Mouse (Mus musculus): Measurements from ENCODE around the gene Batf. TPM values are rescaled to one million over a fixed set of nuclear protein-coding genes. Genes with fewer than 3 reads are reported as not detected.

Gene Batf
- polyA plus RNA-seq, 1 experiment from 2014 or later, result 7.2 TPM

- Histone ChIP-seq H3K9ac (no peak overlapping the region), H3K27ac (replicated peaks) (no peak overlapping the region), H3K9me3 (replicated peaks) (no peaks in the 10 kb centered on the region), H3K4me1 (no peaks in the 10 kb centered on the region), H3K4me3 (replicated peaks) (no peak overlapping the region), H3K36me3 (no peaks in the 10 kb centered on the region), H3K27me3 (no peaks in the 10 kb centered on the region), H3K4me2 (replicated peaks) (no peak overlapping the region)
- no peak for ATAC-seq (ENCODE audit: insufficient number of reproducible peaks, low FRiP score, low TSS enrichment, low read depth)
- WGBS, result 38% methylated on average over 17 of the region's 17 CpGs
These were observed 42.8 kb downstream of the Batf start for GRCm38 (mm10) chr12:85729022-85729944.

DNA sequence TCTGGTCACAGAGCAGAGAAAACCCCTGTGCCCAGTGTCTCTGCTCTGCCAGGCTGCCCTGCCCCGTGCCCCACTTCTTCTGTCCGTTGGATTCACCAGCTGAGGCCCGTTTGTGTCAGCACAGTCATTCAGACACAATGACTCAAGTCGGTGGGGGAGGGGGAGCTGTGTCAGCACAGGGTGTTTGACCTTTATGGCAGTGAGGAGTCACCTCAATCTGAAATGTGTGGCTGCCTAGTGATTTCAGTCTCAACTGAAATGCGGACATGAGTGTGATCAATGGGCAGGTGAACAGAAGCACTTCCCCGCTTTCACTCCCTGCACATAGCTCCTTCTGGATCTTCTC lies 43.4 kb downstream of the Batf start:
- ATAC-seq (ENCODE audit: insufficient number of reproducible peaks, low FRiP score, low TSS enrichment, low read depth), result no peak
- no peak overlapping the region for H3K9ac ChIP-seq
- WGBS, result 70% methylated on average over 6 of the region's 6 CpGs

DNA sequence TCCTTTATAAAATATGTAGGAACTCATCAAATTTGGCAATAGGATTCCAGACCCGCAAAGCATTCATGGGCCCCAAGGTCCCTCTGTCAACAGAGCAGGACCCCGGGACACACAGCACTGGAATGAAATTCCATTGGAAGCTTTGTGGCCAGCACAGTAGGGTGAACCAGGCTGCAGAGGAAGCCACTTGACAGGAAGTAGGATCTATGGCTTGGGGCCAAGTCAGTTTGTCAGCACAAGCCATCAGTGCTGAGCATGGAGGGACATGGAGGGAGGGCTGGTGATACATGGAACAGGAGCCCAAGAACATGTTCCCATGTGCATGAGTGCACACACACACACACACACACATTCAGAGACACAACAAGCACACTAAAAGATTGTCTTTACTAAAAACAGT lies 49.7 kb downstream of the Batf start:
- no peak for ATAC-seq (ENCODE audit: insufficient number of reproducible peaks, low FRiP score, low TSS enrichment, low read depth)
- Histone ChIP-seq H3K4me1 (no peaks in the 10 kb centered on the region), H3K36me3 (no peaks in the 10 kb centered on the region), H3K9me3 (replicated peaks) (no peaks in the 10 kb centered on the region), H3K9ac (no peak overlapping the region), H3K4me3 (replicated peaks) (no peak overlapping the region), H3K4me2 (replicated peaks) (no peak overlapping the region), H3K27ac (replicated peaks) (no peak overlapping the region), H3K27me3 (no peaks in the 10 kb centered on the region)
- 73% methylated on average over 2 of the region's 2 CpGs for WGBS

More for the DNA sequence above, 43.4 kb downstream of the Batf start:
- Histone ChIP-seq H3K4me3 (replicated peaks) (no peak overlapping the region), H3K9me3 (replicated peaks) (no peaks in the 10 kb centered on the region), H3K27ac (replicated peaks) (no peak overlapping the region), H3K36me3 (no peaks in the 10 kb centered on the region), H3K4me1 (no peaks in the 10 kb centered on the region), H3K27me3 (no peaks in the 10 kb centered on the region), H3K4me2 (replicated peaks) (no peak overlapping the region)

- no peaks in the 10 kb centered on the region for H3K27me3 ChIP-seq
- no peaks in the 10 kb centered on the region for H3K9me3 ChIP-seq (replicated peaks)
- H3K27ac ChIP-seq (replicated peaks), result no peak overlapping the region
- no peak overlapping the region for H3K9ac ChIP-seq
- 87% methylated on average over 3 of the region's 3 CpGs for WGBS
- ATAC-seq (ENCODE audit: insufficient number of reproducible peaks, low FRiP score, low TSS enrichment, low read depth), result no peak
- no peaks in the 10 kb centered on the region for H3K36me3 ChIP-seq
- no peak overlapping the region for H3K4me3 ChIP-seq (replicated peaks)
- no peaks in the 10 kb centered on the region for H3K4me1 ChIP-seq
- H3K4me2 ChIP-seq (replicated peaks), result no peak overlapping the region
These were observed 50.5 kb downstream of the Batf start for GRCm38 (mm10) chr12:85736960-85737359.

- under 1% methylated on average over 51 of the region's 51 CpGs for WGBS
- peak; percentile 87 for ATAC-seq (ENCODE audit: insufficient number of reproducible peaks, low FRiP score, low TSS enrichment, low read depth)
- H3K27ac ChIP-seq (replicated peaks), result peak within 1 kb of the TSS; percentile 76
These were observed 59.6 kb downstream of the Batf start, which contains the start of gene Flvcr2 for GRCm38 (mm10) chr12:85745827-85746695. Gene Flvcr2 (plus strand): TSS chr12:85746539.

DNA sequence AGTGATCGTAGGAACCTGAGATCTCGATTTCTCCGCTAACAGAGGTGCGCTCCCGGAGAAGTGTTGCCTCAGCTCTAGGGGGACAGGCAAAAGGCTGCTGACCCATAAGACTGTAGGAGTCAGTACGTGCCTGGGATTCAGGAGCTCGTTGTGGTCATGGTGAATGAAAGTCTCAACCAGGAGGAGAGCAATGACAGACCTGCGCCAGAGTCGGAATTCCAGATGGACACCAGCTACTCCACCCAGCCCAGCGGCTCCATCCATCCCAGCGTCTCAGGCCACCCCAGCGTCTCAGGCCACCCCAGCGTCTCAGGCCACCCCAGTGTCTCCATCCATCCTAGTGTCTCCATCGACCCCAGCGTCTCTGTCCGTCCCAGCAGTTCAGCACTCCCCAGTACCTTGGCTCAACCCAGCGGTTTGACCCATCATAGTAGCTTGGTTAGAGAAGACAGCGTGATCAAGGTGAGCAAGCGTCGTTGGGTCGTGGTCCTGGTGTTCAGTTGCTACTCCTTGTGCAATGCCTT lies 60.3 kb downstream of the Batf start:
- 19% methylated on average over 21 of the region's 21 CpGs for WGBS
- Histone ChIP-seq H3K27me3 (peaks cover 6% of the 10 kb centered on the region; the same call in 1 of the 2 replicates), H3K4me3 (replicated peaks) (peak overlapping the region; percentile 55), H3K27ac (replicated peaks) (no peak overlapping the region), H3K4me1 (peaks cover 13% of the 10 kb centered on the region), H3K36me3 (no peaks in the 10 kb centered on the region), H3K4me2 (replicated peaks) (peak overlapping the region; percentile 98), H3K9ac (peak overlapping the region; percentile 31; the same call in 1 of the 2 replicates), H3K9me3 (replicated peaks) (no peaks in the 10 kb centered on the region)
- ATAC-seq (ENCODE audit: insufficient number of reproducible peaks, low FRiP score, low TSS enrichment, low read depth), result 0 out of 2 replicates have a peak, but pooled peaks have one; percentile 15

More at GRCm38 (mm10) chr12:85745827-85746695, 59.6 kb downstream of the Batf start, which contains the start of gene Flvcr2:
- H3K9me3 ChIP-seq (replicated peaks), result no peaks in the 10 kb centered on the region
- peak within 1 kb of the TSS; percentile 55 for H3K4me3 ChIP-seq (replicated peaks)
- peaks cover 6% of the 10 kb centered on the region; the same call in 1 of the 2 replicates for H3K27me3 ChIP-seq
- peak within 1 kb of the TSS; percentile 98 for H3K4me2 ChIP-seq (replicated peaks)
- H3K4me1 ChIP-seq, result peaks cover 13% of the 10 kb centered on the region
- H3K9ac ChIP-seq, result peak within 1 kb of the TSS; percentile 31
- H3K36me3 ChIP-seq, result no peaks in the 10 kb centered on the region

GRCm38 (mm10) chr12:85747343-85747742 lies 60.9 kb downstream of the Batf start:
- peak overlapping the region; percentile 98; the same call in 1 of the 2 replicates for H3K4me2 ChIP-seq (replicated peaks)
- WGBS, result 86% methylated on average over 10 of the region's 10 CpGs

DNA sequence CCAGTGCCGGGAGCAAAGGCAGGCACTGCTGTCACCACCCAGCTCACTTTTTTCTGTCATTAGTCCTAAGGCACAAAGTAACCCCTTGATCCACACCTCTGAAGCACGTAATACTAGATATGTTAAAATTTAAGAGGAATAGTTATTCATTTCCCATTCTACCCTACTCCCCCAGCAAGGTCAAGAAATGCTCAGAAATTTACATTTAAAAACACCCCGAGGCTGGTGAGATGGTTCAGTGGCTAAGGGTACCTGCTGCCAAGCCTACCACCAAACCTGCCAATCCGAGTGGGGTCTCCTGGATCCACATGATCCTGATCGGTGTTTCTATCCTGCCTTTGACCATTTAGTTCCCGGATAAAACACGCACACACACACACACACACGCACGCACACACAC lies 63.4 kb downstream of the Batf start:
- ATAC-seq (ENCODE audit: insufficient number of reproducible peaks, low FRiP score, low TSS enrichment, low read depth), result no peak
- Histone ChIP-seq H3K36me3 (no peaks in the 10 kb centered on the region), H3K27me3 (peaks cover 6% of the 10 kb centered on the region; the same call in 1 of the 2 replicates), H3K4me1 (peaks cover 13% of the 10 kb centered on the region), H3K9me3 (replicated peaks) (no peaks in the 10 kb centered on the region), H3K4me2 (replicated peaks) (no peak overlapping the region), H3K27ac (replicated peaks) (no peak overlapping the region), H3K4me3 (replicated peaks) (no peak overlapping the region), H3K9ac (no peak overlapping the region)
- 84% methylated on average over 9 of the region's 9 CpGs for WGBS

More at GRCm38 (mm10) chr12:85747343-85747742, 60.9 kb downstream of the Batf start:
- no peaks in the 10 kb centered on the region for H3K9me3 ChIP-seq (replicated peaks)
- no peak for ATAC-seq (ENCODE audit: insufficient number of reproducible peaks, low FRiP score, low TSS enrichment, low read depth)
- H3K4me1 ChIP-seq, result peaks cover 13% of the 10 kb centered on the region
- peaks cover 6% of the 10 kb centered on the region; the same call in 1 of the 2 replicates for H3K27me3 ChIP-seq
- H3K27ac ChIP-seq (replicated peaks), result no peak overlapping the region
- no peak overlapping the region for H3K4me3 ChIP-seq (replicated peaks)
- H3K36me3 ChIP-seq, result no peaks in the 10 kb centered on the region
- no peak overlapping the region for H3K9ac ChIP-seq

- no peak overlapping the region for H3K4me2 ChIP-seq (replicated peaks)
- peaks cover 4% of the 10 kb centered on the region; the same call in 1 of the 2 replicates for H3K27me3 ChIP-seq
- ATAC-seq (ENCODE audit: insufficient number of reproducible peaks, low FRiP score, low TSS enrichment, low read depth), result no peak
- H3K9ac ChIP-seq, result no peak overlapping the region
- WGBS, result 82% methylated on average over 6 of the region's 6 CpGs
- H3K9me3 ChIP-seq (replicated peaks), result no peaks in the 10 kb centered on the region
- H3K27ac ChIP-seq (replicated peaks), result no peak overlapping the region
- H3K36me3 ChIP-seq, result no peaks in the 10 kb centered on the region
- H3K4me1 ChIP-seq, result no peaks in the 10 kb centered on the region
- no peak overlapping the region for H3K4me3 ChIP-seq (replicated peaks)
These were observed 65.6 kb downstream of the Batf start for GRCm38 (mm10) chr12:85752116-85752515.

GRCm38 (mm10) chr12:85753223-85753622 lies 66.8 kb downstream of the Batf start:
- H3K4me2 ChIP-seq (replicated peaks), result no peak overlapping the region
- H3K36me3 ChIP-seq, result no peaks in the 10 kb centered on the region
- WGBS, result 39% methylated on average over 2 of the region's 2 CpGs
- no peak overlapping the region for H3K4me3 ChIP-seq (replicated peaks)
- no peak overlapping the region for H3K9ac ChIP-seq
- no peaks in the 10 kb centered on the region for H3K9me3 ChIP-seq (replicated peaks)
- no peaks in the 10 kb centered on the region for H3K27me3 ChIP-seq
- H3K27ac ChIP-seq (replicated peaks), result no peak overlapping the region
- H3K4me1 ChIP-seq, result no peaks in the 10 kb centered on the region
- no peak for ATAC-seq (ENCODE audit: insufficient number of reproducible peaks, low FRiP score, low TSS enrichment, low read depth)
